12 mouse cellular contexts compared by ENCODE assay signal in genomic region chr4:137774013-137774412, GRCm38 (mm10). TPM values are rescaled to one million over a fixed set of nuclear protein-coding genes. Genes with fewer than 3 reads are reported as not detected.
A peak's percentile ranks its signal among the peaks of the same experiment; 100 is the strongest.
DNase-seq lines count a peak whose midpoint lies in the region; ATAC-seq and TF ChIP-seq lines count a peak whose summit lies in the region.
"Had no signal": no experiment of that assay in that cellular context is flagged by ENCODE, and none has a peak within 500 bp of the region (broad histone marks: within the 10 kb centered on the region; RNA-seq: fewer than 3 reads in every experiment).

No protein-coding gene starts in this region.

- WGBS in kidney, embryonic 16.5 days = 73% methylated on average over 5 of the region's 5 CpGs
- WGBS in limb, embryonic 12.5 days = 55% methylated on average over 5 of the region's 5 CpGs

- no peak for ATAC-seq in kidney, embryonic 16.5 days (ENCODE audit: low FRiP score, low TSS enrichment)
- 0 out of 2 replicates have a peak, but pooled peaks have one; percentile 6 for ATAC-seq in limb, embryonic 12.5 days (ENCODE audit: insufficient number of reproducible peaks, insufficient read depth, low FRiP score, low TSS enrichment, low read depth)
- ATAC-seq: forebrain, embryonic 15.5 days had no signal

- intact Hi-C loops in left cerebral cortex, adult 2 months (cut with DNase I) = no loop called here

- no peak overlapping the region for H3K9ac ChIP-seq in kidney, embryonic 16.5 days (replicated peaks; ENCODE audit: low read length)
- H3K9ac ChIP-seq in limb, embryonic 12.5 days (replicated peaks) = no peak overlapping the region
- H3K9ac ChIP-seq: forebrain, embryonic 15.5 days; heart, embryonic 15.5 days had no signal

- H3K9me3 ChIP-seq in kidney, embryonic 16.5 days (ENCODE audit: low read length) = no peaks in the 10 kb centered on the region
- no peaks in the 10 kb centered on the region for H3K9me3 ChIP-seq in limb, embryonic 12.5 days
- H3K9me3 ChIP-seq: forebrain, embryonic 15.5 days; heart, embryonic 15.5 days had no signal

- TF ChIP-seq CTCF in left cerebral cortex, adult 2 months (IDR thresholded peaks at IDR 0.05) = no peak

- H3K4me1 ChIP-seq in kidney, embryonic 16.5 days (ENCODE audit: insufficient read depth, low read length) = peaks cover 12% of the 10 kb centered on the region
- H3K4me1 ChIP-seq in limb, embryonic 12.5 days (replicated peaks) = peaks cover 16% of the 10 kb centered on the region

- 0 out of 2 replicates have a peak overlapping the region, but pooled peaks have one; percentile 36 for H3K27ac ChIP-seq in kidney, embryonic 16.5 days (ENCODE audit: low read length)
- H3K27ac ChIP-seq in limb, embryonic 12.5 days = peak overlapping the region; percentile 53; the same call in 1 of the 2 replicates
- no peak overlapping the region for H3K27ac ChIP-seq in left cerebral cortex, adult 2 months
- H3K27ac ChIP-seq: forebrain, embryonic 15.5 days; heart, embryonic 15.5 days had no signal

- no peaks in the 10 kb centered on the region for H3K36me3 ChIP-seq in kidney, embryonic 16.5 days (ENCODE audit: insufficient read depth, low read length)
- H3K36me3 ChIP-seq in limb, embryonic 12.5 days = no peaks in the 10 kb centered on the region
- H3K36me3 ChIP-seq: forebrain, embryonic 15.5 days; heart, embryonic 15.5 days had no signal

- DNase-seq in kidney, adult 8-10 months = no peak
- DNase-seq in B cell, adult 2 months = peak; percentile 60
- peak; percentile 15 for DNase-seq in NIH3T3 (ENCODE audit: low read depth)
- DNase-seq in left cerebral cortex, adult 2 months (ENCODE audit: extremely low spot score in 1 of 2, low spot score in 2 of 2) = no peak
- no peak for DNase-seq in frontal cortex, adult 2 months (ENCODE audit: extremely low spot score in 1 of 2, low spot score in 1 of 2)
- DNase-seq: embryo, embryonic 11 days; lung, postnatal 4 days had no signal

- no peak overlapping the region for H3K4me2 ChIP-seq in kidney, embryonic 16.5 days (replicated peaks; ENCODE audit: low read depth, low read length)
- no peak overlapping the region for H3K4me2 ChIP-seq in limb, embryonic 12.5 days
- H3K4me2 ChIP-seq: forebrain, embryonic 15.5 days; heart, embryonic 15.5 days had no signal

- no peaks in the 10 kb centered on the region; the same call in 1 of the 2 replicates for H3K27me3 ChIP-seq in kidney, embryonic 16.5 days (ENCODE audit: insufficient read depth, low read length)
- no peaks in the 10 kb centered on the region; the same call in 1 of the 2 replicates for H3K27me3 ChIP-seq in limb, embryonic 12.5 days
- H3K27me3 ChIP-seq: forebrain, embryonic 15.5 days had no signal

- H3K4me3 ChIP-seq in kidney, embryonic 16.5 days (ENCODE audit: low read length) = no peak overlapping the region
- H3K4me3 ChIP-seq in limb, embryonic 12.5 days (replicated peaks) = no peak overlapping the region
- H3K4me3 ChIP-seq in left cerebral cortex, adult 2 months = no peak overlapping the region
- H3K4me3 ChIP-seq: forebrain, embryonic 15.5 days; heart, embryonic 15.5 days had no signal

RNA-seq across cellular contexts. Expression of gene Alpl, which starts 22.2 kb away (rescaled TPM):
- polyA plus RNA-seq in kidney, embryonic 16.5 days (2015; fragmentation: Nextera tagmentation; extraction: Ambion mirVana) = 19.2 and 19.3 TPM in 2 replicates
- 2.3 and 4.3 TPM in 2 replicates for polyA plus RNA-seq in limb, embryonic 12.5 days (2016; fragmentation: Nextera tagmentation; extraction: Ambion mirVana)
- 1 to 10 TPM; 5.1 to 8.5 TPM for total RNA-seq in left cerebral cortex, adult 2 months (2021)
- 12.3 and 13.5 TPM in 2 replicates for polyA plus RNA-seq in frontal cortex, adult 2 months (2012; rRNA removed)
- total RNA-seq: monocyte, adult 5-6 weeks had no signal

Comparison
In these comparisons a context has a peak if more than half of its experiments do, and no peak if none do; other contexts are left out.
1. DNase-seq: peak in B cell, adult 2 months (2 of 2) and NIH3T3 (single experiment); none in kidney, adult 8-10 months (0 of 2), left cerebral cortex, adult 2 months (0 of 2) and frontal cortex, adult 2 months (0 of 2).